Mouse (Mus musculus): ENCODE data around the gene Gm6526.
"Not testable (repeated sequence)": the region's sequence is repeated elsewhere in the genome, so short reads cannot be mapped to it uniquely, and the experiment has no call there.

Gene Gm6526

GRCm38 (mm10) chr14:43747566-43747965 lies at the start of gene Gm6526:
Gene Gm6526, plus strand, starts transcription at chr14:43747866.
- TF ChIP-seq GATA4 (IDR thresholded peaks at IDR 0.05; ENCODE audit: insufficient replicate concordance, low read length): not testable (repeated sequence)

- not testable (repeated sequence) for TF ChIP-seq GATA4 (IDR thresholded peaks at IDR 0.05; ENCODE audit: insufficient replicate concordance, low read length)
Measured at GRCm38 (mm10) chr14:43727385-43727784, 20.3 kb upstream of the Gm6526 start, which contains the start of gene Gm16506. Gene Gm16506, minus strand, starts transcription at chr14:43727485.

- TF ChIP-seq GATA4 (IDR thresholded peaks at IDR 0.05; ENCODE audit: insufficient replicate concordance, low read length): not testable (repeated sequence)
Measured at GRCm38 (mm10) chr14:43784645-43785044, 37.0 kb downstream of the Gm6526 start, which contains the start of gene Gm8180. Gene Gm8180, minus strand, starts transcription at chr14:43784745.

GRCm38 (mm10) chr14:43796069-43796904 lies 48.6 kb downstream of the Gm6526 start:
- TF ChIP-seq GATA4 (IDR thresholded peaks at IDR 0.05; ENCODE audit: insufficient replicate concordance, low read length): no peak
